Mouse (Mus musculus) CH12F3 (cell line): ENCODE data around the gene Nf1.
"Not testable (repeated sequence)": the region's sequence is repeated elsewhere in the genome, so short reads cannot be mapped to it uniquely, and the experiment has no call there.

ENCODE experiments used
- in situ Hi-C: fragments of 300-500 bp; cut with MboI; formaldehyde crosslinking; loops from 2 replicates; pipeline ENCODE4 v1.14.3; 2020; ENCODE audit warnings: low sequenced_read_pairs

Nf1 gene

GRCm38 (mm10) chr11:79339234-79339807 lies at the start of gene Nf1:
TSS of gene Nf1 (plus strand) at chr11:79339693.
- in situ Hi-C loops: no loop called here

- in situ Hi-C loops: loop anchor here (10.0 kb wide), 1 partner anchor 256 kb away; no protein-coding TSS in a partner anchor
These were observed 49.0 kb upstream of the Nf1 start for GRCm38 (mm10) chr11:79290473-79290872.

GRCm38 (mm10) chr11:79291651-79292050 lies 47.8 kb upstream of the Nf1 start:
- in situ Hi-C loops: loop anchor here (10.0 kb wide), 1 partner anchor 257 kb away; no protein-coding TSS in a partner anchor

GRCm38 (mm10) chr11:79292130-79292529 lies 47.4 kb upstream of the Nf1 start:
- in situ Hi-C loops: loop anchor here (10.0 kb wide), 1 partner anchor 257 kb away; no protein-coding TSS in a partner anchor

- in situ Hi-C loops: loop anchor here (10.0 kb wide), 1 partner anchor 258 kb away; no protein-coding TSS in a partner anchor
These were observed 46.5 kb upstream of the Nf1 start for GRCm38 (mm10) chr11:79293025-79293424.

- in situ Hi-C loops: loop anchor here (10.0 kb wide), 1 partner anchor 259 kb away; no protein-coding TSS in a partner anchor
These were observed 45.5 kb upstream of the Nf1 start for GRCm38 (mm10) chr11:79293971-79294370.

GRCm38 (mm10) chr11:79296167-79296566 lies 43.3 kb upstream of the Nf1 start:
- in situ Hi-C loops: loop anchor here (10.0 kb wide), 1 partner anchor 261 kb away; no protein-coding TSS in a partner anchor

GRCm38 (mm10) chr11:79296856-79297491 lies 42.5 kb upstream of the Nf1 start, which contains the start of gene Gm9964:
TSS of gene Gm9964 (minus strand) at chr11:79296906.
- in situ Hi-C loops: loop anchor here (10.0 kb wide), 1 partner anchor 262 kb away; no protein-coding TSS in a partner anchor

- in situ Hi-C loops: loop anchor here (10.0 kb wide), 1 partner anchor 265 kb away; no protein-coding TSS in a partner anchor
These were observed 39.6 kb upstream of the Nf1 start for GRCm38 (mm10) chr11:79299719-79300431.

- in situ Hi-C loops: no loop called here
These were observed 36.4 kb upstream of the Nf1 start for GRCm38 (mm10) chr11:79303109-79303508.

- in situ Hi-C loops: not testable (repeated sequence)
These were observed 35.2 kb upstream of the Nf1 start for GRCm38 (mm10) chr11:79304245-79304644.

- in situ Hi-C loops: no loop called here
These were observed 33.7 kb upstream of the Nf1 start for GRCm38 (mm10) chr11:79305697-79306340.

GRCm38 (mm10) chr11:79306510-79306909 lies 33.0 kb upstream of the Nf1 start:
- in situ Hi-C loops: no loop called here

- in situ Hi-C loops: no loop called here
These were observed 32.5 kb upstream of the Nf1 start for GRCm38 (mm10) chr11:79306996-79307395.

GRCm38 (mm10) chr11:79307560-79308200 lies 31.8 kb upstream of the Nf1 start:
- in situ Hi-C loops: no loop called here

- in situ Hi-C loops: no loop called here
These were observed 29.0 kb upstream of the Nf1 start for GRCm38 (mm10) chr11:79310467-79310866.

- in situ Hi-C loops: no loop called here
These were observed 22.6 kb upstream of the Nf1 start for GRCm38 (mm10) chr11:79316807-79317345.

- in situ Hi-C loops: no loop called here
These were observed 19.7 kb upstream of the Nf1 start for GRCm38 (mm10) chr11:79319807-79320206.

- in situ Hi-C loops: no loop called here
These were observed 15.4 kb upstream of the Nf1 start for GRCm38 (mm10) chr11:79323985-79324685.
